Mouse (Mus musculus): ENCODE results near the gene Tex33. TPM values are rescaled to one million over a fixed set of nuclear protein-coding genes. Genes with fewer than 3 reads are reported as not detected.
A peak's percentile ranks its signal among the peaks of the same experiment; 100 is the strongest.

The Tex33 gene
- polyA plus RNA-seq, 1 experiment from 2014 or later: not detected

DNA sequence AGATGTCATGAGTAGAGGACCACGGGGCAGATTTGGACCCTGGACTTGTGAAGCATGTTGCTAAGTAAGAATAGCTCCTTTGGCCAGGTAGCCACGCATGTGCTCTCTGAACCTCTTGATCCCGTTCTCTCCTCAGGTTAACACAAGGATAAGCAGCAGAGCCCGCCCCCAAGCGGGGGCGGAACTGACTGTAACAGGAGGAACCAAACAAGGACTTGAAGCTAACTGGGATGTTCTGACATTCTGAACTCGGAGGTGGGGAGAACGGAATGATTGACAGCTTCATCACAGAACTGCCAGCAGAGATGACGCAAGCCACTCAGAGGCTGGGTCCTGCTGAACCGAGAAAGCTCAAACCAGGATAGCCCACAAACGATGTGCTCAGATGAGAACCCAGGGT lies 28.8 kb upstream of the Tex33 start:
- no peak for DNase-seq (ENCODE audit: low spot score)
- no peak for ATAC-seq (ENCODE audit: low read depth)
- 20% methylated on average over 11 of the region's 11 CpGs for WGBS

DNA sequence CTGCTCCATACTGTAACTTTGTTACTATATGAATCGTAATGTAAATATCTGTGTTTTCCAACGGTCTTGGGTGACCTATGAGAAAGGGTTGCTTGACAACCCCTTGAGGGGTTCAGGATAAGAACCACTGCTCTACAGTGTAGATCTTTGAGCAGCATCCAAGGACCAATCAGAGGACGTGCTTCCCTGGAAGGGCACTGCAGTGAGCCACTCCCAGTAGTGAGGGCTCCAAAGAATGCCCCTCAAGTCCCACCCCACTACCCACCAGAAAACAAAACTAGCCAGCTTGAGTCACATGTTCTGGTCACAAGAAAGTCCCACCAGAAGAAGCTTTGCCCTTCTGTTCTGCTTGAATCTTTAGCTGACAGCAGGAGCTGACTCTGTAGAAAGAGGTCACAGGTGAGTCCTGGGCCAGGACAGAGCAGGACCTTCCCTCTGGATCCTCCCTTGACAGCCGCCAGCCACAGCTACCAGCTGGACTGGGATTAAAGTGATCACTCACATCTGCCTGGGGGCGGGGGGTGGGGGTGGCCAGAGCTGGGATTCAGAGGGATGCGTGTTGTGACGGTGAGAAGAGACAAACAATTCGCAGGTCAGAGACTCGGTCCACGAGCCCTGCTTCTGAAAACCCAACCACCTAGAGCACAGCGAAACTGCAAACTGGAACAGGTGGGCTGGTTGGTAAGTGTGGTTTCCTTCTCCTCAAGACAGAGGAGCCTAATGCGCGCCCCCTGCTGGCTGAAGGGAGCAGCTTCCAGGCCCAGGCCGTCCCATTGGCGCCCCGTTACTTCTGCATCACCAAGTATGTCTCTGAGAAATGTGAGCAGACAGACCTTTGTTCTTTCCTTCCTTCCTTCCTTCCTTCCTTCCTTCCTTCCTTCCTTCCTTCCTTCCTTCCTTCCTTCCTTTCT lies 26.6 kb upstream of the Tex33 start:
- H3K36me3 ChIP-seq (ENCODE audit: control insufficient read depth, insufficient read depth, low read length): no peaks in the 10 kb centered on the region
- H3K27ac ChIP-seq (replicated peaks; ENCODE audit: low read depth, low read length): no peak overlapping the region
- H3K4me2 ChIP-seq (ENCODE audit: low read depth, low read length): no peak overlapping the region
- ATAC-seq (ENCODE audit: low read depth) (peak; percentile 78; the same call in 1 of the 2 replicates), DNase-seq (ENCODE audit: low spot score) (peak; percentile 88)
- H3K4me3 ChIP-seq (ENCODE audit: low read depth, low read length): no peak overlapping the region
- no peaks in the 10 kb centered on the region for H3K4me1 ChIP-seq (ENCODE audit: control insufficient read depth, insufficient read depth, low read length)
- H3K9ac ChIP-seq (ENCODE audit: low read depth, low read length): no peak overlapping the region
- no peaks in the 10 kb centered on the region for H3K9me3 ChIP-seq (ENCODE audit: control insufficient read depth, low read length)
- 16% methylated on average over 16 of the region's 16 CpGs for WGBS
- no peaks in the 10 kb centered on the region; the same call in 1 of the 2 replicates for H3K27me3 ChIP-seq (replicated peaks; ENCODE audit: control insufficient read depth, insufficient read depth, low read length)

More for the DNA sequence above, 28.8 kb upstream of the Tex33 start:
- Histone ChIP-seq H3K27me3 (replicated peaks; ENCODE audit: control insufficient read depth, insufficient read depth, low read length) (no peaks in the 10 kb centered on the region; the same call in 1 of the 2 replicates), H3K36me3 (ENCODE audit: control insufficient read depth, insufficient read depth, low read length) (no peaks in the 10 kb centered on the region), H3K4me2 (ENCODE audit: low read depth, low read length) (no peak overlapping the region), H3K9ac (ENCODE audit: low read depth, low read length) (no peak overlapping the region), H3K4me3 (ENCODE audit: low read depth, low read length) (no peak overlapping the region), H3K4me1 (ENCODE audit: control insufficient read depth, insufficient read depth, low read length) (peaks cover 5% of the 10 kb centered on the region; the same call in 1 of the 2 replicates), H3K27ac (replicated peaks; ENCODE audit: low read depth, low read length) (no peak overlapping the region), H3K9me3 (ENCODE audit: control insufficient read depth, low read length) (no peaks in the 10 kb centered on the region)

DNA sequence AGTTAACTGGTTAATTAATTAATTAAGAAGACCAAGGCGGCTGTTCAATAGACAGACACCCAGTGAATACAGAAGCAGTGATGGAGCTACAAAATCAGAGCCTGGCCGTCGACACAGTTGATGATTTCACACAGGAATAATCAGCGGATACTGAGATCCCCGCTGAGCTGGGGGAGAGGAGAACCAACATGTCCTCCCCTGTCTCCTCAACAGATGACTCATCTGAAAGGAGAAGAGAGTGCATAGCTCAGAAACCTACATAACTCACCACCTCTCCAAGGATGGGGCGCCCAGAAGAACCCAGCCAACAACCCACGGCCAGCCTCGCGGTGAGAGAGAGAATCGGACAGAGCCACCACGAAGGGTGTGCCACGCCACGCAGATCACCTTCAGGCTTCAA lies 24.7 kb upstream of the Tex33 start:
- Histone ChIP-seq H3K4me3 (ENCODE audit: low read depth, low read length) (no peak overlapping the region), H3K9me3 (ENCODE audit: control insufficient read depth, low read length) (no peaks in the 10 kb centered on the region), H3K27me3 (replicated peaks; ENCODE audit: control insufficient read depth, insufficient read depth, low read length) (no peaks in the 10 kb centered on the region; the same call in 1 of the 2 replicates), H3K9ac (ENCODE audit: low read depth, low read length) (no peak overlapping the region), H3K27ac (replicated peaks; ENCODE audit: low read depth, low read length) (no peak overlapping the region), H3K4me2 (ENCODE audit: low read depth, low read length) (no peak overlapping the region), H3K36me3 (ENCODE audit: control insufficient read depth, insufficient read depth, low read length) (no peaks in the 10 kb centered on the region), H3K4me1 (ENCODE audit: control insufficient read depth, insufficient read depth, low read length) (no peaks in the 10 kb centered on the region)
- DNase-seq (ENCODE audit: low spot score): no peak
- WGBS: 84% methylated on average over 13 of the region's 13 CpGs
- ATAC-seq (ENCODE audit: low read depth): no peak

DNA sequence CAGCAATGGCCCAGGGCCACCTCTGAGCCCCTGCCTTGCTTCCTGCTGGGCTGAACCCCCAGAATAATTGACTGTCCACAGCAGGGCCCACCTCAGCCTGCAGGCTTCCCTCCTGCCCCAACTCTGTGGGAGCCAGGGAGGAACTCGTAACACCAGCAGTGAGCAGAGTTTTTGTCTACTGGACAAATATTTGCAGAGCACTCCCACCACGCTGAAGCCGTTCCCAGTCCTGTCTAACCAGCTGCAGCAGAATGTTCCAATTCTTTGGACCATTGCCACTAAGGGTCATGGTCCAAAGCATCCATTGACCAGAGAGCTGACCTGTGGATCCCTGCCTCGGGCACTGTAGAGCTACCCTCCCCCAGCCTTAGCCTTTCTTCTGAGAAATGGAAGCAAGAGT lies 21.2 kb upstream of the Tex33 start:
- Histone ChIP-seq H3K9ac (ENCODE audit: low read depth, low read length) (no peak overlapping the region), H3K9me3 (ENCODE audit: control insufficient read depth, low read length) (no peaks in the 10 kb centered on the region), H3K4me1 (ENCODE audit: control insufficient read depth, insufficient read depth, low read length) (no peaks in the 10 kb centered on the region), H3K36me3 (ENCODE audit: control insufficient read depth, insufficient read depth, low read length) (no peaks in the 10 kb centered on the region), H3K27ac (replicated peaks; ENCODE audit: low read depth, low read length) (no peak overlapping the region), H3K4me2 (ENCODE audit: low read depth, low read length) (no peak overlapping the region), H3K4me3 (ENCODE audit: low read depth, low read length) (no peak overlapping the region), H3K27me3 (replicated peaks; ENCODE audit: control insufficient read depth, insufficient read depth, low read length) (no peaks in the 10 kb centered on the region)
- DNase-seq (ENCODE audit: low spot score) (no peak), ATAC-seq (ENCODE audit: low read depth) (peak; percentile 15; the same call in 1 of the 2 replicates)
- 17% methylated on average over 4 of the region's 4 CpGs for WGBS

DNA sequence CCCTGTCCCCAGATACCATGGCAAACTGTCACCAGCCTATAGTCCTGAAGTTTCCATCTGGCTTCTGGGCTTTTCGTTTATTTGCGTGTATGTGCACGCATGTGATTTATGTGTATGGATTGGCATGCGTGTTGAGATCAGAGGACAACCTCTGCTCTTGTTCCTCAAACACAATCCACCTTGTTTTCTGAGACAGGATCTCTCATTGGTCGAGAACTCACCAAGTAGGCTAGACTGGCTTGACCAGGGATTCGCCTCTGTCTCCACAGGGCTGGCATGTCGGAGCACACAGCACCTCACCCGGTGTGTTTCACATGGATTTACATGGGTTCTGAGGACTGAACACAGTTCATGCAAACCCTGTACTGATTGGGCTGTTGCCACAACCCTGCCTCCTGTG lies 18.4 kb upstream of the Tex33 start:
- 90% methylated on average over 8 of the region's 8 CpGs for WGBS
- no peak overlapping the region for H3K27ac ChIP-seq (replicated peaks; ENCODE audit: low read depth, low read length)

DNA sequence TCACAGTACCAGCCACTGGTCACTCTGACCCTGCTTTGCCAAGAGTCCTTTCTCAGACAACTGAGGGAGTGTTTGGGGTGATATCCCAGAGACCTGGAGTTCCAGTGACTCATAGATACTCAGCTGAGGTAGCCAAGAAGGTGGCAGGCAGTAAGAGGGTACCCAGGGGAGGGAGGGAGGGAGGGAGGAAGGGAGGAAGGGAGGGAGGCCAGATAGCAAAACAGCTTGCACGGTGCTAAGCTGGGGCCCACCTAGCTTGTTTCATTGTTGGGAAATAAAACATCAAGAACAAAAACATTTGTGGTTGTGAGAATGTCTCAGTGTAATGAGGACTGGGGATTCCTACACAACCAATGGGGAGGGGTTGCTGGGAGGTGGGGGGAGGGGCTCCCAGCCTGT lies 18.0 kb upstream of the Tex33 start:
- Histone ChIP-seq H3K4me1 (ENCODE audit: control insufficient read depth, insufficient read depth, low read length) (no peaks in the 10 kb centered on the region; the same call in 1 of the 2 replicates), H3K27ac (replicated peaks; ENCODE audit: low read depth, low read length) (no peak overlapping the region), H3K4me3 (ENCODE audit: low read depth, low read length) (no peak overlapping the region), H3K9ac (ENCODE audit: low read depth, low read length) (no peak overlapping the region), H3K27me3 (replicated peaks; ENCODE audit: control insufficient read depth, insufficient read depth, low read length) (peaks cover 29% of the 10 kb centered on the region), H3K4me2 (ENCODE audit: low read depth, low read length) (no peak overlapping the region), H3K36me3 (ENCODE audit: control insufficient read depth, insufficient read depth, low read length) (no peaks in the 10 kb centered on the region), H3K9me3 (ENCODE audit: control insufficient read depth, low read length) (no peaks in the 10 kb centered on the region)
- 92% methylated on average over 1 of the region's 1 CpGs for WGBS
- ATAC-seq (ENCODE audit: low read depth): no peak
- no peak for DNase-seq (ENCODE audit: low spot score)

More for the DNA sequence above, 18.4 kb upstream of the Tex33 start:
- DNase-seq (ENCODE audit: low spot score): no peak
- H3K4me3 ChIP-seq (ENCODE audit: low read depth, low read length): no peak overlapping the region
- no peak for ATAC-seq (ENCODE audit: low read depth)
- H3K4me1 ChIP-seq (ENCODE audit: control insufficient read depth, insufficient read depth, low read length): no peaks in the 10 kb centered on the region; the same call in 1 of the 2 replicates
- H3K9me3 ChIP-seq (ENCODE audit: control insufficient read depth, low read length): no peaks in the 10 kb centered on the region
- no peak overlapping the region for H3K9ac ChIP-seq (ENCODE audit: low read depth, low read length)
- H3K4me2 ChIP-seq (ENCODE audit: low read depth, low read length): no peak overlapping the region
- no peaks in the 10 kb centered on the region for H3K36me3 ChIP-seq (ENCODE audit: control insufficient read depth, insufficient read depth, low read length)
- H3K27me3 ChIP-seq (replicated peaks; ENCODE audit: control insufficient read depth, insufficient read depth, low read length): peaks cover 24% of the 10 kb centered on the region

DNA sequence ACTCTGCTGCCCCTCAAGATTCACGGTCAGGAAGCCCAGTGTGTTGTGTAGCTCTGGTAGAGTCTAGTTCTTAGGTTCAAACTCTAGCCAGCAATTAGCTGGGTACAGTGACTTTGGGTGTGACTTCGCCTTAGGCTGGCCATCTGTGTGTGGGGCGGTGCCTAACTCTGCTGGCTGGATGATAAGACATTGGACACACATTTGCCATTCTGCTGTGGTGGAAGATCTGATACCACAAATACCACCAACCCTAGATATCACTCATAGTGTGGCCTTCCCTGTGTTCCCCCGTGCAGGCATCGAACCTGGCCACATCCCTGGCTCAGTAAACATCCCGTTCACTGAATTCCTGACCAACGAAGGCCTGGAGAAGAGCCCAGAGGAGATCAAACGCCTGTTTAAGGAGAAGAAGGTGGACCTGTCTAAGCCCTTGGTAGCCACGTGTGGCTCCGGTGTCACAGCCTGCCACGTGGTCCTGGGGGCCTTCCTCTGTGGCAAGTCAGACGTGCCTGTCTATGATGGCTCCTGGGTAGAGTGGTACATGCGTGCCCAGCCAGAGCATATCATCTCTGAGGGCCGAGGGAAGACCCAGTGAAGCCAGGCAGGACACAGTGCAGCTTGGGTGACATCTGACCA lies 17.5 kb upstream of the Tex33 start:
- no peak overlapping the region for H3K4me3 ChIP-seq (ENCODE audit: low read depth, low read length)
- H3K27me3 ChIP-seq (replicated peaks; ENCODE audit: control insufficient read depth, insufficient read depth, low read length): peaks cover 32% of the 10 kb centered on the region
- 86% methylated on average over 14 of the region's 14 CpGs for WGBS
- no peak overlapping the region for H3K9ac ChIP-seq (ENCODE audit: low read depth, low read length)
- DNase-seq (ENCODE audit: low spot score) (no peak), ATAC-seq (ENCODE audit: low read depth) (no peak)
- no peaks in the 10 kb centered on the region for H3K9me3 ChIP-seq (ENCODE audit: control insufficient read depth, low read length)
- no peaks in the 10 kb centered on the region for H3K36me3 ChIP-seq (ENCODE audit: control insufficient read depth, insufficient read depth, low read length)
- no peak overlapping the region for H3K27ac ChIP-seq (replicated peaks; ENCODE audit: low read depth, low read length)
- H3K4me2 ChIP-seq (ENCODE audit: low read depth, low read length): no peak overlapping the region
- no peaks in the 10 kb centered on the region; the same call in 1 of the 2 replicates for H3K4me1 ChIP-seq (ENCODE audit: control insufficient read depth, insufficient read depth, low read length)

DNA sequence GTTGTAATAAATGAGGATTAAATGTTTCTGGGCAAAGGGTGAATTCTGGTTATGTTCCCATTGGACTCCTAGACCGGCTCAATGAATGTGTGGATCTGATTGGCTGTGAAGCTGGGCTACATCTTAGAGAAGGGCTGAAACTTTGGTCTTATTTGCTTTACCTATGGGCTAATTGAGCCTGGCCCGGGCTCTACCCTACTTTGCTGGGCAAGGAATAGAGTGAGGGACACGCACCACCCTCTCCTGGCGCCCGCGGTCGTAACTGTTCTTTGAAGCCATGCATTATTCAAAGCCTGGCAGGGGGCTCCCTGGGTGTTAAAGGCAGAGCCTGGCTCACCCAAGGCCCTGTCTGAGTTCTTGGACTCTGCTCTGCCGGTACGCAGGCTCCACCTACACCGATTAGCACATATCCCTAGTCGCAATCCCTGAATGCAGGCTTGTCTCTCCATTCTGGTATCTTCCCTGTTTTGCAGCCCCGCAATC lies 13.9 kb upstream of the Tex33 start:
- no peaks in the 10 kb centered on the region for H3K9me3 ChIP-seq (ENCODE audit: control insufficient read depth, low read length)
- no peaks in the 10 kb centered on the region for H3K36me3 ChIP-seq (ENCODE audit: control insufficient read depth, insufficient read depth, low read length)
- peak overlapping the region; percentile 24 for H3K4me3 ChIP-seq (ENCODE audit: low read depth, low read length)
- H3K27ac ChIP-seq (replicated peaks; ENCODE audit: low read depth, low read length): no peak overlapping the region
- H3K4me2 ChIP-seq (ENCODE audit: low read depth, low read length): peak overlapping the region; percentile 36
- WGBS: 22% methylated on average over 12 of the region's 12 CpGs
- no peak for ATAC-seq (ENCODE audit: low read depth)
- H3K9ac ChIP-seq (ENCODE audit: low read depth, low read length): peak overlapping the region; percentile 42
- no peak for DNase-seq (ENCODE audit: low spot score)
- H3K4me1 ChIP-seq (ENCODE audit: control insufficient read depth, insufficient read depth, low read length): peaks cover 12% of the 10 kb centered on the region
- peaks cover 32% of the 10 kb centered on the region for H3K27me3 ChIP-seq (replicated peaks; ENCODE audit: control insufficient read depth, insufficient read depth, low read length)
